Mouse (Mus musculus): Measurements from ENCODE around the gene Wdr31. TPM values are rescaled to one million over a fixed set of nuclear protein-coding genes. Genes with fewer than 3 reads are reported as not detected.
A peak's percentile ranks its signal among the peaks of the same experiment; 100 is the strongest.
"Not testable (repeated sequence)": the region's sequence is repeated elsewhere in the genome, so short reads cannot be mapped to it uniquely, and the experiment has no call there.

Wdr31 gene
- polyA plus RNA-seq, 1 experiment from 2014 or later, result 6.8 TPM

DNA sequence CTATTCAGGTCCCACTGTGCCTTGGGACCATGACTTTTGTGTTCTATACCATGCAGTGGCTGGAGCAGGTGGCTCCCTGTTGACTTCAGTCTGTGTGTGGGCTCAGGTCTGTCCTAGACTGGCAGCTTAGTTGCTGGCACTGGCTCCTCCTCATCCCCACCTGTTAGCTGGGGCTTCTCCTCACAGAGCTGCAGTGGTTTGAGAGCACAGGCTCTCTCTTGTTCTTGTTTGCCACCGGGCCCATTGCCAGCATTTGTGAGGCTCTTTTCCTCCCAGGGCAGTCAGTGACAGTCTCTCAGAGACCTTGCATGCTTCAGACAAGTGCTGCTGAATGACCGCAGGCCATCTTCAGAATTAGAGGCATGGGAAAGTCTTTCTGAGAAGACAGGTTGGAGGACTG is 22.0 kb upstream of the Wdr31 start:
- 73% methylated on average over 2 of the region's 2 CpGs for WGBS
- H3K9ac ChIP-seq, result no peak overlapping the region
- H3K36me3 ChIP-seq, result peaks cover 14% of the 10 kb centered on the region
- no peak overlapping the region for H3K27ac ChIP-seq
- no peak overlapping the region for H3K4me3 ChIP-seq
- H3K4me1 ChIP-seq, result no peaks in the 10 kb centered on the region
- no peaks in the 10 kb centered on the region for H3K27me3 ChIP-seq
- ATAC-seq (ENCODE audit: low FRiP score, low read depth), result no peak
- H3K9me3 ChIP-seq, result no peaks in the 10 kb centered on the region
- H3K4me2 ChIP-seq (replicated peaks), result no peak overlapping the region

- ATAC-seq (ENCODE audit: low FRiP score, low read depth), result no peak
- H3K9me3 ChIP-seq, result no peaks in the 10 kb centered on the region
- no peaks in the 10 kb centered on the region for H3K36me3 ChIP-seq
- H3K27me3 ChIP-seq, result no peaks in the 10 kb centered on the region
- H3K4me3 ChIP-seq, result no peak overlapping the region
- no peak overlapping the region for H3K4me2 ChIP-seq (replicated peaks)
- no peaks in the 10 kb centered on the region for H3K4me1 ChIP-seq
- no peak overlapping the region for H3K27ac ChIP-seq
- H3K9ac ChIP-seq, result no peak overlapping the region
- 86% methylated on average over 2 of the region's 2 CpGs for WGBS
Measured at GRCm38 (mm10) chr4:62487914-62488313, 17.2 kb upstream of the Wdr31 start.

GRCm38 (mm10) chr4:62487172-62487571 is 16.5 kb upstream of the Wdr31 start:
- 89% methylated on average over 5 of the region's 5 CpGs for WGBS

GRCm38 (mm10) chr4:62486162-62486696 is 15.5 kb upstream of the Wdr31 start:
- 88% methylated on average over 15 of the region's 15 CpGs for WGBS
- H3K4me1 ChIP-seq, result no peaks in the 10 kb centered on the region
- no peaks in the 10 kb centered on the region for H3K36me3 ChIP-seq
- H3K27me3 ChIP-seq, result peaks cover 13% of the 10 kb centered on the region
- no peaks in the 10 kb centered on the region for H3K9me3 ChIP-seq
- no peak overlapping the region for H3K9ac ChIP-seq
- H3K4me2 ChIP-seq (replicated peaks), result no peak overlapping the region
- no peak overlapping the region for H3K27ac ChIP-seq
- no peak for ATAC-seq (ENCODE audit: low FRiP score, low read depth)
- H3K4me3 ChIP-seq, result no peak overlapping the region

More at GRCm38 (mm10) chr4:62487172-62487571, 16.5 kb upstream of the Wdr31 start:
- Histone ChIP-seq H3K4me3 (no peak overlapping the region), H3K36me3 (no peaks in the 10 kb centered on the region), H3K27ac (no peak overlapping the region), H3K4me1 (no peaks in the 10 kb centered on the region), H3K9ac (no peak overlapping the region), H3K27me3 (peaks cover 5% of the 10 kb centered on the region; the same call in 1 of the 2 replicates), H3K9me3 (no peaks in the 10 kb centered on the region), H3K4me2 (replicated peaks) (no peak overlapping the region)
- ATAC-seq (ENCODE audit: low FRiP score, low read depth), result no peak

DNA sequence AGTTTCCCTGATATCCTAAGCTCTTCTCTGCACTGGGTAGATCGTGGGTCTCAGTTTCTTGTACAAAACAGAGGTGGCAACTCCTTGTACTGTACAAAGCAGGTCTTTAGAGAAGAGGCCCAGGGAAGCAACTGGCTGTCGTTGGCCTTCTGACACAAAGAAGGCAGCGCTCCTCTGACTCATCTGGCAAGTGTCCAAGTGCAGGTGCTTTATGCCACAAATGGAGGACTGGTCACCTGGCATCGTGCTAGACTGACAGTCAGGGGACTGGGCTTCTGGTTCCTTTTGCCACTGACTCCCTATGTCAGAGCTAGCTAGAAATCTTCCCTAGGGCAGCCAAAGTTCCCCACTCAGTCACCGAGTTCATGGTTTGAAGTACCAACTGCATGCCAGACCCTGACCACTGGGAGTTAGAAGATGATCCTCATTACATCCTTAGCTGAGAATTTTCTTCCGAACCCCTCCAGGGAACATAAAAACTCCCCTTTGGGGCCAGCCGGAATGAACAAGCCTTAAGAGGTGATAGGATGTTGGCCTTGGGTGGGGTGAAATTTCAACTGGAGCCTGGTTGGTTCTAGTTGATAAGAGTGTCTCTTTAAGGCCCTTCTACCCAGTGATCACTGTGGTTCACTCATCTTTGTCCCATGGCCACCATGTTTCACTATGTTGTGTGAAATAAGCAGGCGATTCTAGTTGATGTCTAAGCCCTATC is 14.9 kb upstream of the Wdr31 start:
- peaks cover 19% of the 10 kb centered on the region for H3K27me3 ChIP-seq
- peaks cover 4% of the 10 kb centered on the region; the same call in 1 of the 2 replicates for H3K4me1 ChIP-seq
- H3K9me3 ChIP-seq, result no peaks in the 10 kb centered on the region
- no peak overlapping the region for H3K9ac ChIP-seq
- no peaks in the 10 kb centered on the region for H3K36me3 ChIP-seq
- no peak overlapping the region for H3K4me3 ChIP-seq
- WGBS, result 88% methylated on average over 8 of the region's 8 CpGs
- ATAC-seq (ENCODE audit: low FRiP score, low read depth), result no peak
- H3K27ac ChIP-seq, result no peak overlapping the region
- no peak overlapping the region for H3K4me2 ChIP-seq (replicated peaks)

- Histone ChIP-seq H3K9ac (no peak overlapping the region), H3K9me3 (no peaks in the 10 kb centered on the region), H3K4me2 (replicated peaks) (no peak overlapping the region), H3K4me3 (no peak overlapping the region), H3K36me3 (no peaks in the 10 kb centered on the region), H3K4me1 (peaks cover 9% of the 10 kb centered on the region), H3K27ac (no peak overlapping the region), H3K27me3 (peaks cover 26% of the 10 kb centered on the region)
- 74% methylated on average over 3 of the region's 3 CpGs for WGBS
- no peak for ATAC-seq (ENCODE audit: low FRiP score, low read depth)
Measured at GRCm38 (mm10) chr4:62484928-62485327, 14.2 kb upstream of the Wdr31 start.

- ATAC-seq (ENCODE audit: low FRiP score, low read depth), result peak; percentile 48; the same call in 1 of the 2 replicates
- 41% methylated on average over 10 of the region's 10 CpGs for WGBS
- H3K27ac ChIP-seq, result no peak overlapping the region
- H3K36me3 ChIP-seq, result no peaks in the 10 kb centered on the region
- no peaks in the 10 kb centered on the region for H3K9me3 ChIP-seq
- no peak overlapping the region for H3K9ac ChIP-seq
- peaks cover 55% of the 10 kb centered on the region for H3K27me3 ChIP-seq
- H3K4me1 ChIP-seq, result peaks cover 12% of the 10 kb centered on the region
- H3K4me3 ChIP-seq, result 0 out of 2 replicates have a peak overlapping the region, but pooled peaks have one; percentile 52
- peak overlapping the region; percentile 85 for H3K4me2 ChIP-seq (replicated peaks)
Measured at GRCm38 (mm10) chr4:62480709-62481605, 10.3 kb upstream of the Wdr31 start.

GRCm38 (mm10) chr4:62479937-62480708 is 9.4 kb upstream of the Wdr31 start, which contains the start of gene Bspry:
Gene Bspry (plus strand): TSS chr4:62480053.
- peaks cover 12% of the 10 kb centered on the region for H3K4me1 ChIP-seq
- H3K4me3 ChIP-seq, result peak within 1 kb of the TSS; percentile 52
- peak; percentile 49; the same call in 1 of the 2 replicates for ATAC-seq (ENCODE audit: low FRiP score, low read depth)
- H3K9ac ChIP-seq, result peak within 1 kb of the TSS; percentile 25; the same call in 1 of the 2 replicates
- no peak within 1 kb of the TSS for H3K27ac ChIP-seq
- H3K36me3 ChIP-seq, result no peaks in the 10 kb centered on the region
- no peaks in the 10 kb centered on the region for H3K9me3 ChIP-seq
- H3K4me2 ChIP-seq (replicated peaks), result peak within 1 kb of the TSS; percentile 85
- H3K27me3 ChIP-seq, result peaks cover 55% of the 10 kb centered on the region
- WGBS, result 2% methylated on average over 71 of the region's 71 CpGs

GRCm38 (mm10) chr4:62479593-62479936 is 8.9 kb upstream of the Wdr31 start:
- peaks cover 55% of the 10 kb centered on the region for H3K27me3 ChIP-seq
- peak overlapping the region; percentile 25; the same call in 1 of the 2 replicates for H3K9ac ChIP-seq
- peaks cover 12% of the 10 kb centered on the region for H3K4me1 ChIP-seq
- H3K4me3 ChIP-seq, result peak overlapping the region; percentile 52
- not testable (repeated sequence) for H3K9me3 ChIP-seq; H3K36me3 ChIP-seq; ATAC-seq (ENCODE audit: low FRiP score, low read depth); H3K27ac ChIP-seq
- H3K4me2 ChIP-seq (replicated peaks), result peak overlapping the region; percentile 85
- 12% methylated on average over 11 of the region's 11 CpGs for WGBS

- no peak for ATAC-seq (ENCODE audit: low FRiP score, low read depth)
- H3K27ac ChIP-seq, result no peak overlapping the region
- no peak overlapping the region for H3K4me2 ChIP-seq (replicated peaks)
- no peaks in the 10 kb centered on the region for H3K9me3 ChIP-seq
- no peak overlapping the region for H3K4me3 ChIP-seq
- H3K36me3 ChIP-seq, result no peaks in the 10 kb centered on the region
- H3K9ac ChIP-seq, result no peak overlapping the region
- 75% methylated on average over 6 of the region's 6 CpGs for WGBS
- H3K27me3 ChIP-seq, result peaks cover 54% of the 10 kb centered on the region
- H3K4me1 ChIP-seq, result peaks cover 12% of the 10 kb centered on the region
Measured at GRCm38 (mm10) chr4:62477542-62478244, 7.0 kb upstream of the Wdr31 start.

DNA sequence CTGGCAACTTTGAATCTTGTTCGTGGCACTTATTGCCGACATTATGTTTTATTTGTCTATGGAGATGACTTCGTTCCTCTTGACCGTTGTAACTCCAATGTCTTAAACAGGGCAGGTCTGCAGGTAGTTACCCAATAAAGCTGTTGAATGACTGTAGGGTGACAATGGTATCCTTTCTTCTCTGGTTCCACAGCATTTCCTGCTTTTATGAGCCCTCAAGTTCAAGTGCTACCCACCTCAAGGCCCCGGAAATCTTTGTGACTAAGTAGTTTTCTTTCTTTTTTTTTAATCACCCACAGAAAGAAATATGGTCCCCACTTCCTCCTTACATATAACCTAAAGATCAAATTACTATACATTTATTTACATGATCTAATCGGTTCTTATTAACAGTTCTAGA is 5.1 kb upstream of the Wdr31 start:
- WGBS, result 83% methylated on average over 6 of the region's 6 CpGs

More for the DNA sequence above, 5.1 kb upstream of the Wdr31 start:
- H3K4me2 ChIP-seq (replicated peaks), result no peak overlapping the region
- no peak overlapping the region for H3K27ac ChIP-seq
- H3K27me3 ChIP-seq, result peaks cover 38% of the 10 kb centered on the region
- no peaks in the 10 kb centered on the region for H3K36me3 ChIP-seq
- H3K9me3 ChIP-seq, result no peaks in the 10 kb centered on the region
- H3K9ac ChIP-seq, result no peak overlapping the region
- peaks cover 10% of the 10 kb centered on the region for H3K4me1 ChIP-seq
- ATAC-seq (ENCODE audit: low FRiP score, low read depth), result no peak
- no peak overlapping the region for H3K4me3 ChIP-seq
